Mouse (Mus musculus) adrenal gland, postnatal 4 days (tissue): Measurements from ENCODE around the gene Trpv3. TPM values are rescaled to one million over a fixed set of nuclear protein-coding genes. Genes with fewer than 3 reads are reported as not detected.
"Not testable (repeated sequence)": the region's sequence is repeated elsewhere in the genome, so short reads cannot be mapped to it uniquely, and the experiment has no call there.

Source experiments
- DNase-seq, 2 experiments: peaks; one replicate each; pipeline ENCODE4 v3.0.0; 2021 to 2022; ENCODE audit warnings: low spot score in 2 of 2, mixed read lengths in 2 of 2
- total RNA-seq, 2 experiments: library from RNA; stranded (reverse); gene quantifications; 2 replicates each; pipeline ENCODE4 v1.2.3; 2021

Trpv3 gene
- total RNA-seq, 2 experiments from 2014 or later, result 0.08 to 0.17 TPM

DNA sequence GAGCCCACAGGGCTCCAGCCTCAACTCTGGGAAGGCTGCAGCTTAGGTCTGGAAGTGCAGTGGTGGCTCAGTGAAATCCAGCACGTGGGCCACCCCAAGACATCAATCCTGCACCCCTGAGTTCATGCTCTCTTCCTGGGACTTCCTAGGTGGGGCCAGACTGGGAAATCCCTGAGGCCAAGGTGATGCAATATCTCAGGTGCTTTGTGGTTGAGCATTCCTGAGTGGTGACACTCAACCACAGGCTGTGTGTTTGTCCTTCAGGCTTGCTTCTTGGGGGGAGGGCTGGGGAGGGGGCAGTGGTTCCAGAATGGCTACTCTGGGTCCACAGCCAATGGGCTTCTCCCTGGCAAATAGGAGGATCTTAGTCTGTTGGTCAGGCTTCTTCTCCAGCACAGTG, 16.7 kb downstream of the Trpv3 start:
- no peak for DNase-seq

DNA sequence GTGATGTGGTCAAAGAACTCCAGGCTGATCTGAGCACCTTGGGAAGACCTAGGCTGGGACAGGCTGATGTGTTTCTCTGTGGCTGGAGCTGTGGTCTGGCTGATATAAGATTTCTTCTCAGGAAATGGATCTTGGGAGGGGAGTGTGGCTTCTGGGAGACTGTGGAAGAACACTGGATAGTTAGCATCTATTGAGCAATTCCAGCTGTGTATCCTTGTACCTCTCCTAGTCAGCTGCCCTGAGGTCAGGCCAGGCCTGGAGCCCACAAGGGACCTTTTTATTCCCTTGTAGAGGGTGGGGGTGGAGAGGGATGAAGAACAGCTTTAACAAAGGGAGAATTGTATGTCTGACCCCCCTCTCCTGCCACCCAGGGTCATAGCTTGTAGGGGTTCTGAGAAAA, 17.2 kb downstream of the Trpv3 start:
- DNase-seq, result no peak

GRCm38 (mm10) chr11:73289621-73290020, 22.4 kb downstream of the Trpv3 start:
- no peak for DNase-seq

DNA sequence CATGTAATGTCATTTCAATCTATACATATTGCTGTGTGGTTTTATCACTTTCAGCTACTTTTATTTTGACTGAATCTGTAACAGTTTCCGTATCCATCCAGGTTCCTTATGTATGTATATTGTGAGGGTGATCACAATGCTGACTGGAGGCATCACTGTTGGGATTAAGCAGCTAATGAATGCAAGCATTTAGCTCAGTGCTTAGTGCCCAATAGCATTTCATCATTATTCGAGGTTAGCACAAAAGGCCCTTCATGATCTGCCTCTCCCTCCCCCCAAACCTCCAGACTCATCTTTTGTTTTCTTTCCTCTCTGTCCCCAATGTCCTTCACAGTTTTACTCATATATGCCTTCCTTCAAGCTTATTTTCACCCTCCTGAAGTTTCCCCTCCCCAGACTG, 35.9 kb downstream of the Trpv3 start:
- no peak for DNase-seq

GRCm38 (mm10) chr11:73315961-73316360, 48.8 kb downstream of the Trpv3 start:
- DNase-seq, result no peak

GRCm38 (mm10) chr11:73318581-73318980, 51.4 kb downstream of the Trpv3 start:
- not testable (repeated sequence) for DNase-seq

- DNase-seq, result not testable (repeated sequence)
Observed at GRCm38 (mm10) chr11:73321064-73321463, 53.9 kb downstream of the Trpv3 start.

DNA sequence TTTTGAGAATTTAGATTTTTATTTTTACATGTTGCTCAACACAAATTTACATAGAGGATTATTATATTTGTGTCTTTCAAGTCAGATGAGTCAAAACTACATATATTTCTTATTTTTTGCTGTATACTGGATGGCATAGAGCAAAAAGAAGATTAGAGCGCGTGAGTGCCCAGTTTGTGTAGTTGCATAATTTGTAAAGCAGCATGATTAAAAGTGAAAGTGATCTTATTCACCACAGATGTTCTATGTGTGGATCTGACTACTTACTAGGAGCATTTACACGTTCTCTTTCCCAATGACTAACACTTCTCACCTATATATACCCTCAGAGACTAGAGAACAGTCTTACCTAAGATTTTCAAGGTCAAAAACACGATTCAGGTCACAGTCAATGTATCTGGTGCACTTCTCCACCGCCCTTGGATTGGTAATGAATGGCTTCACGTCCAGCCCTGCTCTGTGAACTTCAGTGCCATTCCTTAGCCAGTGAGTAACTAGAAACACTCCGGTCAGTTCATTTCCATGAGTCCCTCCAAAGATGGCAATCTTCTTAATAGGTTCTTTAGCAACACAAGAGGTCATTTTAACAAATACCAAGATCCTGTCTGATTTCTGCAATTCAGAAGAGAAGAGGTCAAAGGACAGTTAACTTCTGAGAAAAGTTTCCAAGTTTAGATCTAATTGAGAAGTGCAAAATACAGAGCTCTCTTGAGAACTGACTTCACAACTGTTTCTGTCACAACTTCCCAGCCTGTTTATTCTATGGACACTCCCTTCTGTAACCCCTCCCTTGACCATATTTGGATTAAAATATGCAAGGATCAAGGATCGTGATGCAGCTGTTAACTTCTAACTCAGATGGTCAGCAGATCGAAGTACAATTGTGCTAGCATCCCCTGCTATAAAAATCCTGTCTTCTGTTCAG, 57.0 kb downstream of the Trpv3 start:
- DNase-seq, result no peak

DNA sequence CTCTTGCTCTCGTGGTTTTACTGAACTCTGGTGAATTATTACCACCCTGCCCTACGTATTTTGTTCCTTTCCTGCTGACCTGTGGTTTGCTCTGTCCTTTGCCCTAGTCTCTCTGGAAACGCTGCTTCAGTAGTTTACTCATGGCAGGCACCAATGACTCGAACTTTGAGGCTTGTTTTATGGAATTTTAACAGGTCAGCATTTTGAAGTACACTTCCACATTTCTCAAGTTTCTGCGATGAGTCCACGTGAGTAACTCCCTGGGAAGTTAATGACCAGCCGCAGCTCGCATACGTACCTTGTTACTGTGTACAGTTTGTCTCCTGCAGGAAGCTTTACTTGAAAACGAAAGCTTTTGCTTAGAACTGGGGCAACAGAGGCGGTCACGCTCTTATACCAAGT, 59.3 kb downstream of the Trpv3 start:
- DNase-seq, result no peak

GRCm38 (mm10) chr11:73327361-73327760, 60.2 kb downstream of the Trpv3 start:
- no peak for DNase-seq

GRCm38 (mm10) chr11:73329442-73329841, 62.3 kb downstream of the Trpv3 start, which contains the start of the genes Aspa, Gm49340 and Spata22:
Gene Aspa, minus strand, starts transcription at chr11:73329596.
Gene Gm49340, plus strand, starts transcription at chr11:73329741.
Gene Spata22, plus strand, starts transcription at chr11:73329741.
- DNase-seq, result no peak

DNA sequence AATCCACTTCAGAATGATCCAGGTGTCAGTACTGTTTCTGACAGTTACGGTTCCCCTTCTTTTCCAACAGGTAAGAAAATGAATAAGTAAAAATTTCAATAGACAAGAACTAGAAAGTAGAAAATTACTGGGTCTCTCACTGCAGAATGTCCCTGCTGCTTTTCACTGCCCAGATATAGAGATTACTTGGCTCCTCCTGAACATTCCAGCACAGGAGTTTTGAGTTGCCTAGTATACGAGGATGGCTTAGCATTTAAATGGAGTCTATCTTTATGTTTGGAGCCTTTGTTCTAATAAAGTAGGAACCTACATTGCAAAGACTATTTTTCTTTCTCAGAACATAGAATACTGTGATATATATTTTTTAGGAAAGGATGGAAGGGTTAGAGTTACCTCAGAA, 66.2 kb downstream of the Trpv3 start:
- DNase-seq, result no peak

- DNase-seq, result no peak
Observed at GRCm38 (mm10) chr11:73336919-73337318, 69.7 kb downstream of the Trpv3 start.

Other genes starting within 250 kb of the Trpv3 start
- 1 to 10 TPM; 2.5 to 2.6 TPM for gene Camkk1, start 248.4 kb upstream of the Trpv3 start, total RNA-seq
- 10 to 100 TPM; 15.2 to 17.2 TPM for gene Ncbp3, start 219.6 kb upstream of the Trpv3 start, total RNA-seq
- under 1 TPM; 0.42 to 0.45 TPM for gene Itgae, start 176.8 kb upstream of the Trpv3 start, total RNA-seq
- 1 to 10 TPM; 4.6 to 5.9 TPM for gene Haspin, start 129.1 kb upstream of the Trpv3 start, total RNA-seq
- gene P2rx5, start 107.0 kb upstream of the Trpv3 start, total RNA-seq, result 1 to 10 TPM; 1.8 to 2.7 TPM
- gene Emc6, start 90.4 kb upstream of the Trpv3 start, total RNA-seq, result 10 to 100 TPM; 60.5 to 72.1 TPM
- gene Tax1bp3, start 90.3 kb upstream of the Trpv3 start, total RNA-seq, result 10 to 100 TPM; 74.0 to 82.4 TPM
- 10 to 100 TPM; 19.1 to 19.4 TPM for gene Ctns, start 68.3 kb upstream of the Trpv3 start, total RNA-seq
- 1 to 10 TPM; 6.8 to 9.0 TPM for gene Shpk, start 67.9 kb upstream of the Trpv3 start, total RNA-seq
- under 1 TPM; 0.14 to 0.22 TPM for gene Trpv1, start 33.1 kb upstream of the Trpv3 start, total RNA-seq
- 10 to 100 TPM in 1 of 2 experiments, 1 to 10 TPM in 1; 7.7 to 12.0 TPM for gene Aspa, start 62.2 kb downstream of the Trpv3 start, total RNA-seq
- not detected for gene Gm49340, start 62.4 kb downstream of the Trpv3 start, total RNA-seq
- gene Spata22, start 62.4 kb downstream of the Trpv3 start, total RNA-seq, result under 1 TPM; 0.22 to 0.56 TPM
- not detected for gene Olfr20, start 83.4 kb downstream of the Trpv3 start, total RNA-seq
- not detected for gene Olfr376, start 103.9 kb downstream of the Trpv3 start, total RNA-seq
- gene Olfr1, start 132.2 kb downstream of the Trpv3 start, total RNA-seq, result not detected
- gene Olfr378, start 161.1 kb downstream of the Trpv3 start, total RNA-seq, result not detected
- gene Olfr380, start 190.1 kb downstream of the Trpv3 start, total RNA-seq, result not detected
- gene Olfr381, start 224.2 kb downstream of the Trpv3 start, total RNA-seq, result not detected
- not detected for gene Olfr382, start 249.8 kb downstream of the Trpv3 start, total RNA-seq